Mouse (Mus musculus): Measurements from ENCODE around the gene Sys1. TPM values are rescaled to one million over a fixed set of nuclear protein-coding genes. Genes with fewer than 3 reads are reported as not detected.
A peak's percentile ranks its signal among the peaks of the same experiment; 100 is the strongest.

The Sys1 gene
- 10 to 100 TPM; 20.8 to 22.2 TPM for total RNA-seq (2021)
- long read RNA-seq, experiment 1, transcript Sys1-201 (4 exons, 1,606 nt) = major isoform, 51 of 61 reads
- long read RNA-seq, experiment 1, partial matches to known transcripts = 5 of 61 reads
- long read RNA-seq, experiment 1, other reads (novel, unspliced or antisense) = 3 of 61 reads
- long read RNA-seq, experiment 2, transcript Sys1-201 (4 exons, 1,606 nt) = major isoform, 30 of 36 reads
- long read RNA-seq, experiment 2, partial matches to known transcripts = 1 of 36 reads
- long read RNA-seq, experiment 2, other reads (novel, unspliced or antisense) = 4 of 36 reads

- DNase-seq (ENCODE audit: low spot score in 2 of 2) = no peak
These were observed at the start of gene Sys1 for GRCm38 (mm10) chr2:164456864-164457300. Gene Sys1, plus strand, starts transcription at chr2:164456964.

DNA sequence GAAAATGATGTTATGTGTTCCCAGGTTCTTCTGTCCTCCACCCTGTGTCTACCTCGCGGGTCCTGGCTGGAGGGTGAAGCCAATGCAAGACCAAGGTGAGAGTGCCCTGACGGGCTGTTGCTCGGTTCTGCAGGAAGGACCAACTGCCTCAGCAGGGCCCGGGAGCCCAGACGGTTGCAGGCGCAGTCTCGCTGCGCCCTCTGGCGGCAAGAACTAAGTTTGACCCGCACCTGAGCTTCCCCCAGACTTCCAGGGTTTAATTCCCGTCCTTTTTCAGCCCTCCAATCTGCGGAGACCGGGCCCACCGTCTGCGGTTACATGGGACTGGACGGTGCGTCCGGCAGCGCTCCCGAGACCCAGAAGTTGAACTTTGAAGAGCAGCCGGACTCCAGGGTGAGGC is 49.1 kb upstream of the Sys1 start:
- peak; percentile 63 to 68 for DNase-seq (ENCODE audit: low spot score in 2 of 2)

GRCm38 (mm10) chr2:164414167-164414566 is 42.6 kb upstream of the Sys1 start:
- DNase-seq (ENCODE audit: low spot score in 2 of 2) = peak in 1 of 2 experiments; percentile 7

- no peak for DNase-seq (ENCODE audit: low spot score in 2 of 2)
These were observed 42.2 kb upstream of the Sys1 start for GRCm38 (mm10) chr2:164414581-164414980.

- DNase-seq (ENCODE audit: low spot score in 2 of 2) = no peak
These were observed 39.6 kb upstream of the Sys1 start for GRCm38 (mm10) chr2:164417198-164417597.

DNA sequence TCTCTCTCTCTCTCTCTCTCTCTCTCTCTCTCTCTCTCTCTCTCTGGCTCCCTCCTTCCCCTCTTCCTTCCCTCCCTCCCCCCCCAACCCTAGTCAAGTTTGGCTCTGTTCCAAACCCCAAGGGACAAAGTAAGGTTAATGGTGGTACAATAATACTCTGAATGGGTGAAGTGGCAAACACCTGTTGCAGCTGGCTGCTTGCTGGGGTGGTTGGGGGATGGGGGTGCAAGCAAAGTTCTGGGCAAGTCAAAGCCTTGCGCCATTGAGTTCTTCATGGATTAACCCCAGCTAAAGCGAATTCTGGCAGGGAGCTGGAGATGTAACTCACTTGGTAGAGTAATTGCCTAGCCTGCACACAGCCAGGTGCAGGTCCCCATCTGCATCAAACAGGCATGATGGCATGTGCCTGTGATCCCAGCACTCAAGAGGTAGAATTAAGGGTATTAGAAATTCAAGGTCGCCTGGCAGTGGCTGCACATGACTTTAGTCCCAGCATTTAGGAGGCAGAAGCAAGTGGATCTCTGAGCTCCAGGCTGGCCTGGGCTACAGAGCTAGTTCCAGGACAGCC is 38.4 kb upstream of the Sys1 start:
- DNase-seq (ENCODE audit: low spot score in 2 of 2) = no peak

DNA sequence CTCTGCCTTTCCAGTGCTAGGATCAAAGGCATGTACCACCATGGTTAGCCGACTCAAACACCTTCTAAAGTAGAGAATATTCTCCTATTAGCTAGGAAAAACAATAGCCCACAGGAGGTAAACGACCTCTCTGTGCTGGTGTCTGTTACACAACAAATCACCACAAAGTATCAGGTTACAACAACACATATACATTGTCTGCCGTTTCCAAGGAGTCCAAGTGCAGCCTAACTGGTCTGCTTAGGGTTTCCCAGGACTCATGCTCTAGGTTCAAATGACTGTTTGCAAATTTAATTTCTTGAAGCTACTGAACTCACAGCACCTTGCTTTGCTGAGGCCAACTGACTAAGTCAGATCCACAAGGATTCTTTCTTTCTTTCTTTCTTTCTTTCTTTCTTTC is 37.3 kb upstream of the Sys1 start:
- DNase-seq (ENCODE audit: low spot score in 2 of 2) = no peak

DNA sequence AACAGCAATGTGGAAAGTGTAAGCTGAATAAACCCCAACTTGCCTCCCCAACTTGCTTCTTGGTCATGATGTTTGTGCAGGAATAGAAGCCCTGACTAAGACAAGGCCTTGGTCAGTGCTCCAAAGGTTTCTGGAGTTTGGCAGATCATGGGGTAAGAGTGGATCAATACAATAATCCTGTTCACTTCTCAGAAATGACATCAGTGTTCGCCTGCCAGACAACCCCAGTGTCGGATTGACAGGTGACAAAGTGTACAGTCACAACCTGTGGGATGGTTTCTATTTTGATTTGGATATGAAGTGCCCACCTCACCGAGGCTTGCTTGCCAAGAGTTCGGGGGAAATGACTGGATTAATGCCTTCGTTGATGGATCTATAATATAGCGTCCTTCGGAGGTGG is 35.5 kb upstream of the Sys1 start:
- no peak for DNase-seq (ENCODE audit: low spot score in 2 of 2)

DNA sequence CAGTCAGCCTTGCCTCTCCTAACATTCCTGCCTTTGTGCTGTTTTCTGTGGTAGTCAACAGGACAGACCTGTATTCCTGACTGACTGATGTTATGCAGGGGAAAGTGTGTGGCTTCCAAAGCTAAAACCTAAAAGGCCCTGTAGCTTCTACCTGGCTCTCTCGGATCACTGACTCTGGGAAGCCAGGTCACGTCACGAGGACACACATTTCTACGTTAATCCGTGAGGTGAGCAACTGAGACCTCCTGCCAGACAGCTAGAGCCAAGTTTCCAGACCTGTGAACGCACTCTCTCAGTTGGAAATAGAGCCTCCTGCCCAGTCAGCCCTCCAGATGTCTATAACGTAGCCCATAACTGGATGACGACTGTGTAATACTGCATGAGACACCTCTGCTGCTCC is 34.8 kb upstream of the Sys1 start:
- no peak for DNase-seq (ENCODE audit: low spot score in 2 of 2)

GRCm38 (mm10) chr2:164422675-164423393 is 33.9 kb upstream of the Sys1 start:
- DNase-seq (ENCODE audit: low spot score in 2 of 2) = no peak

- DNase-seq (ENCODE audit: low spot score in 2 of 2) = no peak
These were observed 33.3 kb upstream of the Sys1 start for GRCm38 (mm10) chr2:164423464-164423863.

DNA sequence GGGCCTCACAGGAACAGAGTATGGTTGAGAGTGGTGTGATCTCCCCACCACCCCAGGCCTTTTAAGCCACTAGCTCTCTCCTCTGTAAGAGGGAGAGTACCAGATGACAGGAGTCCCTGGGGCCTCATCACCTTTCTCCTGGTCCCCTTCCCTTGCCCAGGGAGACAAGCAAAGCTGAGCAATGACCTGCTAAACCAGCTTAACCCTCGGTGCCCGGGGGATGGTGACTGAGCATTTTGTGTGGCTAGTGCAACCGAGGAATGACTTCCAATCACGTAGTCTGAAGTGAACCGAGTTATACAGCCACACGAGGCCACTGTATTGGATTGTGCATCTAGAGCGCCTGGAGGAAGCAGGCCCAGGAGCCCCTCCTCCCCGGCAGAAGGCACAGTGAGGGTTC is 32.4 kb upstream of the Sys1 start:
- no peak for DNase-seq (ENCODE audit: low spot score in 2 of 2)

DNA sequence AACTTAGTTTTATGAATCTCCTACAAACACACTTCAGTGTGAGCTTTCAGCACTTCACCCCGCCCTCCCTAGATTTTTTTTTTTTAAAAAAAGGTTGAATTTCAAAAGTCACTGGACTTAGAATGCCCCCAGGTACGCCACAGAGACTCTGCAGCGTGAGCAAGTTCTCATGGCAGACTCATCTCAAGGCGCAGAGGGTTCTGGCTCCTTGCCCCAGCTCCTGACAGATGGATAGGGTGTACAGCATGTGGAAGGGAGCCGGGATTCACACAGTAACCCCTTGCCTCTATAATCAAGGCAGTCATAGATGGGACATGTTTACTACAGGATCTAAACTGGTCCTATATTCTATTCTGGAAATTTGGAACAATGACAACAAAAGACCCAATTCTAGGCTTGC is 31.4 kb upstream of the Sys1 start:
- no peak for DNase-seq (ENCODE audit: low spot score in 2 of 2)

DNA sequence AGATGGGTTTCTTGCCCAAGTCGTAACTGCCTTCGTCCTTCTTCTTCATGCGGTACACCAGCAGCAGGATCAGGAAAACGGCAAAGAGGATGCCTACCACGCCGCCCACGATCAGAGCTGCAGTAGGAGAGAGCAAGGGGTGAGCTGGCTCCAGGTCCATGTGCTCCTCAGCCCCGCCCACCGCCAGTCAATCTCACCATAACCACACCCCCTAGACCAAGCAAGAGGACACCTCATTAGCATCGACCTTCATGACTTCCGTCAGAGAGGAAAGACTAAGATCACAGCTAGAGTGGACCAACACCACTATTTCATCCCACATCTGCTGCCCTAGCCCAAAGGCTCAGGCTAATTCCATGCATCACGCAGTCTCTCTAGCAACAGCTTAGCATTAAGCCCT is 30.6 kb upstream of the Sys1 start:
- DNase-seq (ENCODE audit: low spot score in 2 of 2) = no peak

DNA sequence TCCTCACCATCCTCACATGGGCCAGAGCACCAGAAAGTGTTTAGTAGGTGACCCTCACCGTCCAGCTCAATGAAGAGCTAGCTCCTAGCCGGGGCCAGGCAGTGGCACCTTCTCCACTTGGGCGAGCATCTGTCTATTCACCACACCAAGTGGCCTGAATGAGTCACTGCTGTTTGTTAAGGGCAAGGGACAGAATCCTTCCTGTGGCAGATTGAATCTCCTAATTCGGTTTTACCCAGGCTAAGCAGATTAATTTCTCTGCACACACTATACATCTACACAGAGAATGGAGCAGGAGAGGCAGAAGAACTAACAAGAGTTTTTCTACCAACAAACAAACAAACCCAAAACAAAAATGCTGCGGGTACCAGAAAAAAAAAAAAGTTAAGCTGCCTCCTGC is 29.8 kb upstream of the Sys1 start:
- no peak for DNase-seq (ENCODE audit: low spot score in 2 of 2)

GRCm38 (mm10) chr2:164428451-164428850 is 28.3 kb upstream of the Sys1 start:
- DNase-seq (ENCODE audit: low spot score in 2 of 2) = no peak

GRCm38 (mm10) chr2:164429881-164430615 is 26.7 kb upstream of the Sys1 start:
- DNase-seq (ENCODE audit: low spot score in 2 of 2) = no peak

GRCm38 (mm10) chr2:164430697-164431096 is 26.1 kb upstream of the Sys1 start:
- no peak for DNase-seq (ENCODE audit: low spot score in 2 of 2)

- DNase-seq (ENCODE audit: low spot score in 2 of 2) = no peak
These were observed 24.9 kb upstream of the Sys1 start for GRCm38 (mm10) chr2:164431676-164432465.

DNA sequence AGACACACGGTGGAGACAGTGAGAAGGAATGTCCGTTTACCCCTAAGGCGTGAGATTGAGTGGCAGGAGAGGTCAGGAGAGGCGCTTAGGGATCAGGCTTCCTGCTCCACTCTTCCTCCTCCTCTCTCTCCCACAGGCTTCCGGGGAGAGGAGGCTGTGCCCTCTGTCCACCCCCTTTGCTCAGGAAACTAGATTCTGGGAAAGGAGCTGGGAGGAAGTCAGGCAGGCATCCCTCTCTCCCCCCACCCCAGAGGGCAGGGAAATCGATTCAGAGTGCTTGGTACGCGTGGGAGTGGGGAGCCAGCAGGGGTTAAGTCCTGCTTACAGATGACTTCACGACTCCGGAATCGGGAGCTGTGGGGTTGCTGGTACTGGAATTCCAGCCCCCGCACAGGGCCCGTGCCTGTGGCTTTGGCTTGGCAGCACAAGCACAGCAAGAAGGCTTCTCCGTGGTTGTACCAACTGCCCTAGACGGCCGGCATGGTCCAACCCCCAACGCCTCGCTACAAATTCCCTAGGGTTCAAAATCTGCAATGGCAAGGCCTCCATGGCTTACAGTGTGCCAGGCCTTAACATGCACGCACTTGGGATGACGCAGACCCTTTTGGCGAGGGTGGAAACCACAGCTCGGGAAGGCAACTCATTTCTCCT is 24.1 kb upstream of the Sys1 start:
- DNase-seq (ENCODE audit: low spot score in 2 of 2) = peak in 1 of 2 experiments; percentile 48
